Mouse (Mus musculus) hindbrain, embryonic 12.5 days (tissue): ENCODE measurements around the gene Trappc13. TPM values are rescaled to one million over a fixed set of nuclear protein-coding genes. Genes with fewer than 3 reads are reported as not detected.

Source experiments
- ATAC-seq: fragments of 200-750 bp; cut with Nextera tagmentation; 2 replicates; pipeline ENCODE4 v1.8.0; 2017; ENCODE audit warnings: moderate TSS enrichment; ENCODE audit not compliant: low FRiP score
- H3K27ac ChIP-seq: fragments of 300-500 bp; sonication (generic); 2 replicates; pipeline ENCODE4 v1.5.1; 2016; ENCODE audit warnings: mild to moderate bottlenecking
- H3K27me3 ChIP-seq: fragments of 300-500 bp; sonication (generic); 2 replicates; pipeline ENCODE4 v1.6.1; 2016; ENCODE audit warnings: mild to moderate bottlenecking
- H3K36me3 ChIP-seq: fragments of 300-500 bp; sonication (generic); 2 replicates; pipeline ENCODE4 v1.6.1; 2016; ENCODE audit warnings: mild to moderate bottlenecking
- H3K4me1 ChIP-seq: fragments of 300-500 bp; sonication (generic); 2 replicates; pipeline ENCODE4 v1.6.1; 2016
- H3K4me2 ChIP-seq: fragments of 300-500 bp; sonication (generic); replicated peaks from 2 replicates; pipeline ENCODE4 v1.6.1; 2016; ENCODE audit warnings: mild to moderate bottlenecking
- H3K4me3 ChIP-seq: fragments of 300-500 bp; sonication (generic); 2 replicates; pipeline ENCODE4 v1.5.1; 2016; ENCODE audit warnings: mild to moderate bottlenecking
- H3K9ac ChIP-seq: fragments of 300-500 bp; sonication (generic); 2 replicates; pipeline ENCODE4 v1.6.1; 2016; ENCODE audit warnings: mild to moderate bottlenecking, moderate library complexity
- H3K9me3 ChIP-seq: fragments of 300-500 bp; sonication (generic); replicated peaks from 2 replicates; pipeline ENCODE4 v1.6.1; 2016; ENCODE audit warnings: mild to moderate bottlenecking
- WGBS: fragments of 180-500 bp; shearing (Covaris S2); methylation state at CpG from one replicate; pipeline ENCODE4 v1.1.7; 2016; 5-methylcytosine and 5-hydroxymethylcytosine counted together
- polyA plus RNA-seq: library from polyadenylated mRNA; unstranded; fragments of >200 nt; fragmentation: Nextera tagmentation; extraction: Ambion mirVana; gene quantifications from 2 replicates; pipeline ENCODE4 v1.2.1, GENCODE M21; 2016

Gene Trappc13
- polyA plus RNA-seq, 1 experiment from 2014 or later = 73.4 TPM

DNA sequence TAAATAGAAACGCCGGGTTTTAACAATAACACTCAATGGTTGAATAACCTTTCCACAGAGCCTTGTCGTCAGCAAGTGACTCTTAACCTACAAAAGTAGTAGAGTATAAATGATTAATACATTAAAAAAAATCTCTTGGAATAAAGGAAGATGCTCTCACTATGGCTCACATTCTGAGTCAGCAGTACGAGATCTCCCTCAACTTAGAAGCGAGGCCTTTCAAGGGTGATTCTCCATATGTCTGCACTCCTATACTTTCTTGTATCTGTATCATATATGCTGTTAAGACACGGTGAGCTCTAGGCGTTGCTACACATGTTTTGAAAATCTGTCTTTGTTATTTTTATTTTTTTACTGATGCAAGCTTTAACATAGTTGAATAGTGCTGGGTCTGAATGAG, 67.7 kb downstream of the Trappc13 start:
- Histone ChIP-seq H3K9me3 (no peaks in the 10 kb centered on the region), H3K4me1 (peaks cover 12% of the 10 kb centered on the region), H3K27me3 (no peaks in the 10 kb centered on the region), H3K27ac (peak overlapping the region; percentile 85), H3K9ac (peak overlapping the region; percentile 85; the same call in 1 of the 2 replicates), H3K4me3 (peak overlapping the region; percentile 82), H3K36me3 (peaks cover 5% of the 10 kb centered on the region; the same call in 1 of the 2 replicates), H3K4me2 (peak overlapping the region; percentile 92)
- WGBS = 40% methylated on average over 7 of the region's 7 CpGs
- ATAC-seq = no peak

GRCm38 (mm10) chr13:104109816-104110521, 68.3 kb downstream of the Trappc13 start:
- WGBS = 2% methylated on average over 38 of the region's 38 CpGs
- Histone ChIP-seq H3K4me3 (peak overlapping the region; percentile 82), H3K36me3 (no peaks in the 10 kb centered on the region), H3K27ac (peak overlapping the region; percentile 85), H3K27me3 (no peaks in the 10 kb centered on the region), H3K4me1 (peaks cover 12% of the 10 kb centered on the region), H3K9ac (peak overlapping the region; percentile 85), H3K9me3 (no peaks in the 10 kb centered on the region), H3K4me2 (peak overlapping the region; percentile 92)
- ATAC-seq = peak; percentile 85

DNA sequence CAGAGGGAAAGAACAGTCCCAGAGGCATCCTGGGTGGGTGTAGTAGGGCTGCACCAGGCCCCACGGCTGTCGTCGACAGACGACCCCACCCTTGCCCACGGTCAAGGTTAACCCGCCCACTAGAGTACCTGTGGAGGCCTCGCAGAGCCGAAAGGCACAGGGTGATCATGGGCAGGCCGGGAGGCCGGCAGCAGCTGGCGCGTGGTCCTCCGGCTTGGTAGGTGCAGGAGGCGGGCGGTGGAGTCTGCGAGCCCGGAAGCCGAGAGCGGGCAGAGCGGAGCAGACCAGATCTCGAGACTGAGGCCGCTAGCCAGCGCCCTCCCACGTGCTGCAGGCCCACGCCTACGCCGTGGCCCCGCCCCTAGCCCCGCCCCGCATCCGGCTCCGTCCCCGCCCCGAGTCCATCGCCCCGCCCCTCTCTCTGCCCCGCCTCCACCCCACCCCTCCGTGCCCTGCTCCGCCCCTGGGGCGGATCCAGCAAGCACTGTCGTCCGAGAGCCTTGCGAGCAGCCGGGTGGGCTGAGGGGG, 68.9 kb downstream of the Trappc13 start, which contains the start of the genes Nln and Sgtb:
Gene Nln, minus strand, starts transcription at position 327 of the 528 bp plus-strand sequence.
Gene Sgtb, plus strand, starts transcription at position 454 of the 528 bp plus-strand sequence.
- peak within 1 kb of the TSS; percentile 85 for H3K9ac ChIP-seq
- peak within 1 kb of the TSS; percentile 85 for H3K27ac ChIP-seq
- H3K27me3 ChIP-seq = no peaks in the 10 kb centered on the region
- peak within 1 kb of the TSS; percentile 92 for H3K4me2 ChIP-seq
- peak; percentile 98 for ATAC-seq
- H3K4me1 ChIP-seq = peaks cover 12% of the 10 kb centered on the region
- H3K4me3 ChIP-seq = peak within 1 kb of the TSS; percentile 82
- no peaks in the 10 kb centered on the region for H3K9me3 ChIP-seq
- H3K36me3 ChIP-seq = no peaks in the 10 kb centered on the region
- under 1% methylated on average over 29 of the region's 44 CpGs for WGBS

GRCm38 (mm10) chr13:104108651-104109287, 69.5 kb downstream of the Trappc13 start:
- no peak for ATAC-seq
- under 1% methylated on average over 24 of the region's 24 CpGs for WGBS
- no peaks in the 10 kb centered on the region for H3K9me3 ChIP-seq

DNA sequence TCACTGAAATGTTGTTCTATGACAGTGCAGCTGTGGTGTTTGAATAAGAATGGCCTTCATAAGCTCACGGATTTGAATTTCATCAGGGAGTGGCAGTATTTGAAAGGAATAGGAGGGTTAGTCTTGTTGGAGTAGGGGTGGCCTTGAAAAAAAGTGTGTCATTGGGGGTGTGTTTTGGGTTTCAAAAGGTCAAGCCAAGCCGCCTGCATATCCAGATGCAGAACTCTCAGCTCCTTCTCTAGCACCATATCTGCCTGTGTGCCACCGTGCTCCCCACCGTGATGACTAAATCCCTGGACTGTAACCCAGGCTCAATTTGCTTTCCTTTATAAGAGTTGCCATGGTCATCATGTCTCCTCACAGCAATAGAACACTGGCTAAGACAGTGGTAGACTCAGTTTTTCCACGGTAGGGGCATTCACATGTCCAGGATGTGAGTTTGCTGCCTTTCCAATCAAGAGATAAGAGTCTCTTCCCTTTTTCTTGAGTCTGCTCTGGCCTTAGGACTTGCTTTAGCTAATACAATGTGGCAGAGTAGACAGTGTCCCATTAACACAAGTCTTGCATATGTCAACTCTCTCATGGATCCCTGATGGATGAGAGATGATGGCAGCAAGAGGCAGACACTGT, 76.5 kb downstream of the Trappc13 start:
- 87% methylated on average over 5 of the region's 5 CpGs for WGBS
- Histone ChIP-seq H3K4me1 (no peaks in the 10 kb centered on the region), H3K27ac (no peak overlapping the region), H3K9me3 (no peaks in the 10 kb centered on the region), H3K4me3 (no peak overlapping the region), H3K4me2 (no peak overlapping the region), H3K36me3 (no peaks in the 10 kb centered on the region), H3K27me3 (no peaks in the 10 kb centered on the region), H3K9ac (no peak overlapping the region)
- no peak for ATAC-seq

More at GRCm38 (mm10) chr13:104108651-104109287, 69.5 kb downstream of the Trappc13 start:
- H3K27me3 ChIP-seq = no peaks in the 10 kb centered on the region
- H3K4me2 ChIP-seq = peak overlapping the region; percentile 92
- peak overlapping the region; percentile 82 for H3K4me3 ChIP-seq
- H3K27ac ChIP-seq = peak overlapping the region; percentile 37
- H3K36me3 ChIP-seq = no peaks in the 10 kb centered on the region
- peaks cover 12% of the 10 kb centered on the region for H3K4me1 ChIP-seq
- H3K9ac ChIP-seq = peak overlapping the region; percentile 66

DNA sequence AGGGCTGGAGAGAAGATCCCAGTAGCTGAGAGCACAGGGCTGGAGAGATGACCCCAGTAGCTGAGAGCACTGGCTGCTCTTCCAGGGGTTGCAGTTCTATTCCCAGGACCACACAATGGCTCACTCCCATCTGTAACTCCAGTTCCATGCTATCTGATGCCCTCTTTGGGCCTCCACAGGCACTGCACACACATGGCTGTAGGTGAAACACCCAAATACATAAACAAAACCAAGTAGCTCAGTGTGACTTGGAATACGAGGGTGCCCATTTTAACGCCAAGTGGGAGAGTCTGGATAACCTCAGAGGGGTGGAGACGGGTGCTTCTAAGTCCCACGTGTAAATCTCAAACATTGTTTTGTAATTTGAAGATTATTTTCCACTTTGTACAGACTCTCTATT, 77.9 kb downstream of the Trappc13 start:
- Histone ChIP-seq H3K4me2 (no peak overlapping the region), H3K4me3 (no peak overlapping the region), H3K36me3 (no peaks in the 10 kb centered on the region), H3K9ac (no peak overlapping the region), H3K4me1 (no peaks in the 10 kb centered on the region), H3K27me3 (no peaks in the 10 kb centered on the region), H3K27ac (no peak overlapping the region), H3K9me3 (no peaks in the 10 kb centered on the region)
- WGBS = 89% methylated on average over 4 of the region's 4 CpGs
- no peak for ATAC-seq

- no peaks in the 10 kb centered on the region for H3K9me3 ChIP-seq
- WGBS = 95% methylated on average over 7 of the region's 7 CpGs
- H3K27ac ChIP-seq = no peak overlapping the region
- H3K9ac ChIP-seq = no peak overlapping the region
- no peaks in the 10 kb centered on the region for H3K36me3 ChIP-seq
- no peak for ATAC-seq
- H3K27me3 ChIP-seq = no peaks in the 10 kb centered on the region
- H3K4me2 ChIP-seq = no peak overlapping the region
- no peaks in the 10 kb centered on the region for H3K4me1 ChIP-seq
- no peak overlapping the region for H3K4me3 ChIP-seq
These were observed 81.1 kb downstream of the Trappc13 start for GRCm38 (mm10) chr13:104097190-104097589.

- H3K4me3 ChIP-seq = no peak overlapping the region
- no peak for ATAC-seq
- 76% methylated on average over 7 of the region's 7 CpGs for WGBS
- no peaks in the 10 kb centered on the region for H3K36me3 ChIP-seq
- H3K27me3 ChIP-seq = no peaks in the 10 kb centered on the region
- H3K4me1 ChIP-seq = no peaks in the 10 kb centered on the region
- no peak overlapping the region for H3K9ac ChIP-seq
- no peak overlapping the region for H3K27ac ChIP-seq
- no peaks in the 10 kb centered on the region for H3K9me3 ChIP-seq
- H3K4me2 ChIP-seq = no peak overlapping the region
These were observed 82.3 kb downstream of the Trappc13 start for GRCm38 (mm10) chr13:104095955-104096354.

DNA sequence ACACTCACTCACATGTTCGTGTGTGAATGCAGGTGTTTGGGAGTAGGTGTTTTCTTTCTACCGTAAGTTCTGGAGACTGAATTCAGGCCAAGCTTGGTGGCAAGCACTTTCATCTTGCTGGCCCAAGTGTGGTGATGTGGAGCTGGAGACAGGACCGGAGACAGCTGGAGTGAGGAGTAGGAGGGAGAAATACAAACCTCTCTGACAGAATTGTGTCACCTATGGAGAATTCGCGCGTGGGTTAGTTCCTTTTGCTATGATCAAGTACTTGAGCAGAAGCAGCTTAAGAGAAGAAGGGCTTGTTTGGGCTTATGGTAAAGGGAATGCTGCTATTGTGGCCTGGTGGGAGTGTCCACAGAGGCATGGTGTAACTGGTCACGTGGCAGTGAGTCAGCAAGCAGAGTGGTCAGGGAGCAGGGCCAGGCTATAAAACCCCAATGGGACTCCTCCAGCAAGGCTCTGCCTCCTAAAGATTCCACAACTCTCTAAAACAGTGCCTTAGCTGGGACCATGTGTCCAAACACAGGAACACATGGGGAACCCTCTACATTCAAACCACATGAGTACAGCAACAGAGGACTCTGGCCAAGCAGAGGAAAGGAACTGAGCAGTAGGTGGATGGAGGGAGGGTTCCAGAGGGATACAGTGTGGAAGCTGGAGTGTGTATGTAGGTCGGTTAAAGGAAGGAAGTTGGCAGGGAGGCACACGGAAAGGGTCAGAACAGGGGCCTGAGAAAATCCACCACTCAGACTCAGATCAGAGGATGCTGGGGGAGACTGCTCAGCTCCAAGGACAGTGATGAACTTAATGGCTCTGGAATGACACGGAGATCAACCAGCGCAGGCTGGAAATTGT, 83.5 kb downstream of the Trappc13 start:
- Histone ChIP-seq H3K27ac (no peak overlapping the region), H3K4me1 (no peaks in the 10 kb centered on the region), H3K4me3 (no peak overlapping the region), H3K4me2 (no peak overlapping the region), H3K9ac (no peak overlapping the region), H3K27me3 (no peaks in the 10 kb centered on the region), H3K9me3 (no peaks in the 10 kb centered on the region), H3K36me3 (no peaks in the 10 kb centered on the region)
- ATAC-seq = no peak
- WGBS = 84% methylated on average over 11 of the region's 11 CpGs
